Mouse (Mus musculus) layer of hippocampus, adult 2 months (tissue): ENCODE results near the gene Gns. TPM values are rescaled to one million over a fixed set of nuclear protein-coding genes. Genes with fewer than 3 reads are reported as not detected.

Experiments
- DNase-seq, 2 experiments: peaks; one replicate each; pipeline ENCODE4 v3.0.0; 2022; ENCODE audit warnings: low spot score in 2 of 2
- H3K27ac ChIP-seq: fragments of 200-600 bp; 2 replicates; pipeline ENCODE4 v1.8.1; 2022
- H3K4me3 ChIP-seq: fragments of 200-600 bp; 2 replicates; pipeline ENCODE4 v1.8.1; 2022; ENCODE audit warnings: mild to moderate bottlenecking
- CTCF ChIP-seq: fragments of 200-600 bp; conservative IDR thresholded peaks from 2 replicates; pipeline ENCODE4 v1.8.1; 2022; ENCODE audit warnings: antibody characterized with exemption, mild to moderate bottlenecking, moderate library complexity
- total RNA-seq, 2 experiments: library from RNA; stranded (reverse); gene quantifications; 2 replicates each; pipeline ENCODE4 v1.2.3; 2021

Gene Gns
- total RNA-seq, 2 experiments from 2014 or later: 78.8 to 83.5 TPM

DNA sequence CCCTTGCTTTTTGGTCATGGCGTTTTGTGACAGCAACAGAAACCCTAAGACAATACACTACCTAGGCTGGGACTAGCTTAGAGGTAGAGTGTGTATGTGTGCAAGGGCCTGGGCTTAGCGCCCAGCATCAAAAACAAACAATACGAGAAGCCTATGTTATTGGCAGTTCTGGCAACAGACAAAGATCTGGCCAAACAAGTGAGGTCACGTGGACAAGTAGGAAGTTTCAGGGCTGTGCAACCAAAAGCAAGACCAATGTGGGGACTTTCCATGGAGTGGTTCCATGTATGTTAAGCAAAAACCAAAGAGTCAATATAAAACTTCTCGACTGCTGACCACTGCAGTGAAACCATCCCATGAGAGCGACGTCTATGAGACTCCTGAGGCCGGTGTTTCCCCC, 80.9 kb downstream of the Gns start:
- H3K27ac ChIP-seq: no peak overlapping the region
- DNase-seq: no peak
- no peak for TF ChIP-seq CTCF
- no peak overlapping the region for H3K4me3 ChIP-seq

Other genes starting within 250 kb of the Gns start
- 10 to 100 TPM; 37.0 to 37.2 TPM for gene Tbc1d30, start 13.8 kb upstream of the Gns start, total RNA-seq
- 1 to 10 TPM; 8.8 to 9.3 TPM for gene Rassf3, start 111.3 kb downstream of the Gns start, total RNA-seq
- gene Tbk1, start 221.7 kb downstream of the Gns start, total RNA-seq: 10 to 100 TPM; 49.3 to 55.6 TPM